Mouse (Mus musculus): ENCODE measurements around the gene Rassf1. TPM values are rescaled to one million over a fixed set of nuclear protein-coding genes. Genes with fewer than 3 reads are reported as not detected.

Gene Rassf1
- polyA plus RNA-seq, 1 experiment from 2014 or later: 35.5 TPM

DNA sequence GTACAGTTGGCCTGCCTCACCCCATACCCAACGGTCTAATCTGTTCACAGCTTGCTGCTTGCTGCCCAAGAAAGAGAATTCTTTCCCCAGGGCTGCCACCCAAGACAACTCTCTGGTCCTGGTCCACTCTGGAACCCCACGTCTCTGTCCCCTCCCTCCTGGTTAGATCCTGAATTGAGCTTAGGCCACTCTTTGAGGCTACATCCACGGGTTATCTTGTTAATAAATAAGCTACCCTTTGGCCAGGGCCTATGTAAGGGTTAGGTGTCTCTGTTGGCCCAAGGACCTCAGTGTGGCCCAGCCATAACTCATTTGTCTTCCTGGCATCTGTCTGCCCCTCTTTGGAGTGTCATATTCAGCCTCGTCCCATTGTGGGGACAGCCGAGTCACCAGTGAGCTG, 47.0 kb downstream of the Rassf1 start:
- no peak for ATAC-seq (ENCODE audit: low FRiP score, low TSS enrichment)

DNA sequence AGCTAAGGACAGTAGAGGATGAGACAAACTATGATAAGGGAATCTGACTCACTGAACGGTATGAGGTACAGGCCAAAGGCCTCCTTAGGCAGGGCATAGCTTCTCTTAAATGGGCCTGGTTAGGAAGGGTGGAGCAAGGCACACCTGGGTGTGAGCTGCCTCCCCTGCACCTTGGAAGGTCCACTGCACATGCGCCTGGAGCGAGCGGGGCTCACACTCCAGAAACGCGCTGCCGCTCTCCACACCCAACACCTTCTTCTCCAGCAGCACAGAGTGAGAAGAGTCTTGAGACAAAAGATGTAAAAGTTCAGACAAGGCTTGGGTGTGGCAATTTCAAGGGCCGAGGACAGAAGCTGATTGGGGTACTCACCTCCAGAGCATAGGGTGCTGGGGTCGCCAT, 48.1 kb downstream of the Rassf1 start:
- no peak for ATAC-seq (ENCODE audit: low FRiP score, low TSS enrichment)
- DNase-seq: no peak

More for the DNA sequence above, 47.0 kb downstream of the Rassf1 start:
- no peaks in the 10 kb centered on the region for H3K9me3 ChIP-seq (ENCODE audit: control insufficient read depth, low read length)
- H3K4me2 ChIP-seq (ENCODE audit: low read length): no peak overlapping the region
- H3K4me1 ChIP-seq (ENCODE audit: control insufficient read depth, insufficient read depth, low read length): 0 out of 2 replicates have a peak, but pooled peaks cover 5% of the 10 kb centered on the region
- H3K4me3 ChIP-seq (replicated peaks; ENCODE audit: low read depth, low read length): no peak overlapping the region
- DNase-seq: no peak
- no peak overlapping the region for H3K27ac ChIP-seq (replicated peaks; ENCODE audit: low read depth, low read length)
- H3K36me3 ChIP-seq (ENCODE audit: control insufficient read depth, insufficient read depth, low read length): peaks cover 10% of the 10 kb centered on the region; the same call in 1 of the 2 replicates
- no peak overlapping the region for H3K9ac ChIP-seq (replicated peaks; ENCODE audit: low read length)
- H3K27me3 ChIP-seq (ENCODE audit: control insufficient read depth, insufficient read depth, low read length): no peaks in the 10 kb centered on the region
- 86% methylated on average over 5 of the region's 5 CpGs for WGBS

DNA sequence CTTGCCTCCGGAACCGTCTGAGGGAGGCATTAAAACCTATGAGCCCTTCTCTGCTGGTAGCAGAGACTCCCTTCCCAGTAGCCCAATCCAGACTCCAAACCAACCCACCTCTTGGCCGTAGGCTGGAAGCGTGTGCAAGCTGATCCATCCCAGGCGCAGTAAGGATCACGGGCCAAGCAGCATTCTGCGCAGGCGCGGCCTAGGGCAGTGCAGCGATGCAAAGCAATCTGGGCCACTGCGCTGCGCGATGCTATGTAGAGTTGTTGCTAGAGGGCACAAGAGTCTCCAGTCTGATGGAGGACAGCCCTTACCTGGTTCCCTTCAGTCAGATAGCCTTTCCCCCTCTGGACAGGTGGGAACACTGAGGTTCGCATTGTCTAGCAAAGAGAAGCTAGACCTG, 48.5 kb downstream of the Rassf1 start:
- Histone ChIP-seq H3K4me2 (ENCODE audit: low read length) (no peak overlapping the region), H3K9me3 (ENCODE audit: control insufficient read depth, low read length) (no peaks in the 10 kb centered on the region), H3K27me3 (ENCODE audit: control insufficient read depth, insufficient read depth, low read length) (no peaks in the 10 kb centered on the region), H3K36me3 (ENCODE audit: control insufficient read depth, insufficient read depth, low read length) (no peaks in the 10 kb centered on the region), H3K4me3 (replicated peaks; ENCODE audit: low read depth, low read length) (no peak overlapping the region), H3K9ac (replicated peaks; ENCODE audit: low read length) (no peak overlapping the region), H3K4me1 (ENCODE audit: control insufficient read depth, insufficient read depth, low read length) (0 out of 2 replicates have a peak, but pooled peaks cover 9% of the 10 kb centered on the region), H3K27ac (replicated peaks; ENCODE audit: low read depth, low read length) (no peak overlapping the region)
- DNase-seq (peak; percentile 61), ATAC-seq (ENCODE audit: low FRiP score, low TSS enrichment) (no peak)
- 75% methylated on average over 14 of the region's 14 CpGs for WGBS

More for the DNA sequence above, 48.1 kb downstream of the Rassf1 start:
- Histone ChIP-seq H3K9me3 (ENCODE audit: control insufficient read depth, low read length) (no peaks in the 10 kb centered on the region), H3K27ac (replicated peaks; ENCODE audit: low read depth, low read length) (no peak overlapping the region), H3K27me3 (ENCODE audit: control insufficient read depth, insufficient read depth, low read length) (no peaks in the 10 kb centered on the region), H3K9ac (replicated peaks; ENCODE audit: low read length) (no peak overlapping the region), H3K4me1 (ENCODE audit: control insufficient read depth, insufficient read depth, low read length) (0 out of 2 replicates have a peak, but pooled peaks cover 5% of the 10 kb centered on the region), H3K4me2 (ENCODE audit: low read length) (no peak overlapping the region), H3K4me3 (replicated peaks; ENCODE audit: low read depth, low read length) (no peak overlapping the region), H3K36me3 (ENCODE audit: control insufficient read depth, insufficient read depth, low read length) (no peaks in the 10 kb centered on the region)
- WGBS: 90% methylated on average over 9 of the region's 9 CpGs

DNA sequence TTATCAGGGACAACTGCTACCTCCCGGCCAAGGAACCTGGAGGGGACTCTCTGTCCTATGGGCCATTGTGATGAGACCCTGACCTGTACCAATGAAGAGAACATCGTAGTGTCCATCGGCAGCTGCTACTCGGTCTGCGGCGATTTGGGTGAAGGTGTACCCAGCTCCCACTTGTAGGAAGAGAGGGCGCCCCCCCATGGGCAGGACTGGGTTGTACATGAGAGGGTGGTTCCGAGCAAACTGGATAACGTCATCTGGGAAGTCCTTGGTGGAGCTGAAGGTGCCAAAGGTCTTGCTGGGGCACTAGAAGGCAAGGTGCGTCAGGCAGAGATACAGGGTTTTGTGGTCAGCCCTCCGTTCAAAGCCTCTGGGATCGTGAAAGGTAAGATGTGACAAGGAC, 49.4 kb downstream of the Rassf1 start:
- DNase-seq (no peak), ATAC-seq (ENCODE audit: low FRiP score, low TSS enrichment) (no peak)
- Histone ChIP-seq H3K9me3 (ENCODE audit: control insufficient read depth, low read length) (no peaks in the 10 kb centered on the region), H3K4me3 (replicated peaks; ENCODE audit: low read depth, low read length) (no peak overlapping the region), H3K4me2 (ENCODE audit: low read length) (no peak overlapping the region), H3K27me3 (ENCODE audit: control insufficient read depth, insufficient read depth, low read length) (no peaks in the 10 kb centered on the region), H3K4me1 (ENCODE audit: control insufficient read depth, insufficient read depth, low read length) (0 out of 2 replicates have a peak, but pooled peaks cover 12% of the 10 kb centered on the region), H3K36me3 (ENCODE audit: control insufficient read depth, insufficient read depth, low read length) (no peaks in the 10 kb centered on the region), H3K9ac (replicated peaks; ENCODE audit: low read length) (no peak overlapping the region), H3K27ac (replicated peaks; ENCODE audit: low read depth, low read length) (no peak overlapping the region)
- 83% methylated on average over 12 of the region's 12 CpGs for WGBS

DNA sequence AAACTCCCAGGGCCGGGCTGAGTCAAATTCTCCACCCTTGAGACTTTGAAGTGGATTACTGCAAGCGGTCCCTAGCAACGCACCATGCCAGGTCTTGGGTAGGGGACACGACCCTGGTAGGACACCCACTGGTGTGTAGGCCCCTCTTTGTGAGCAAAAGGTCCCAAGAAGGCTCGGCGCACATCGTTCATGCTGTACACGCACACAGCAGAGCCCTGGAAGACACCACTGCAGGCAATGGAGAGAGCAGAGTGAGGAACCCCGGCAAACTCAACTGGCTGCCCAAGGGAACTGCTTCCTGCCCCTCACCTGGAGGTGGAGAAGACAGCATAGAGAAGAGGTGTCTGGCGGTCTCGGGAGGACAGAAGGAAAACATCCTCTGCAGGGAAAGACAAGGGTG, 49.9 kb downstream of the Rassf1 start:
- 90% methylated on average over 11 of the region's 11 CpGs for WGBS
- Histone ChIP-seq H3K27me3 (ENCODE audit: control insufficient read depth, insufficient read depth, low read length) (no peaks in the 10 kb centered on the region), H3K36me3 (ENCODE audit: control insufficient read depth, insufficient read depth, low read length) (no peaks in the 10 kb centered on the region), H3K4me3 (replicated peaks; ENCODE audit: low read depth, low read length) (no peak overlapping the region), H3K9me3 (ENCODE audit: control insufficient read depth, low read length) (no peaks in the 10 kb centered on the region), H3K4me1 (ENCODE audit: control insufficient read depth, insufficient read depth, low read length) (0 out of 2 replicates have a peak, but pooled peaks cover 12% of the 10 kb centered on the region), H3K9ac (replicated peaks; ENCODE audit: low read length) (no peak overlapping the region), H3K4me2 (ENCODE audit: low read length) (no peak overlapping the region), H3K27ac (replicated peaks; ENCODE audit: low read depth, low read length) (no peak overlapping the region)
- DNase-seq: no peak
- no peak for ATAC-seq (ENCODE audit: low FRiP score, low TSS enrichment)

DNA sequence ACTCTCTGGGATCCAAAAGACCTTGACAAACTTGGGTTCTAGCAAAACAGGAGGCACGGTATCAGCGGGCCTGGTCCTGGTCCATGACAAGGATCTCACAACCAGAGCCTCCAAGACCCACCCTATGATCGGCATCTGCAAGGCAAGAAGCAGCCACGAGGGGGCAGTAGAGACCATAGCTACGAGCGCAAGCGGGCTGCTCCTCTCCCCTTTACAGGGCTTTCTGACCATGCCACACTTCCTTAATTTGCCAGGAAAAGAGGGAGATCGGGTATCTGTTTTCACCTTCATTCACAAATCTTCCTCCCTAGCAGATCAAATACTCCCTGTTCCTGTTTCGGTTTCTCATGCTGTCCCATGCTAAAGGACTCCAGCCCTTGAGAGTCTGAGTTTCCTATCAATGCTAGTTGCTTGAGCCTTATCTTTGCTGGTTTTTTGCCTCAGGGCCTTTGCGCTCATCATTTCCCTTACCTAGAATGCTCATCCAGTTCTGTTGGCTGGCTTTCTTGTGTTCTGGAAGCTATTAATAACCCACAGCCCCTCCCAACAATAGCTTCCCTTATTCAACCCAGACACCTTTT, 50.8 kb downstream of the Rassf1 start:
- H3K9me3 ChIP-seq (ENCODE audit: control insufficient read depth, low read length): no peaks in the 10 kb centered on the region
- DNase-seq (peak; percentile 96), ATAC-seq (ENCODE audit: low FRiP score, low TSS enrichment) (peak; percentile 73; the same call in 1 of the 2 replicates)
- no peak overlapping the region for H3K9ac ChIP-seq (replicated peaks; ENCODE audit: low read length)
- no peaks in the 10 kb centered on the region for H3K36me3 ChIP-seq (ENCODE audit: control insufficient read depth, insufficient read depth, low read length)
- no peak overlapping the region for H3K4me2 ChIP-seq (ENCODE audit: low read length)
- no peak overlapping the region for H3K4me3 ChIP-seq (replicated peaks; ENCODE audit: low read depth, low read length)
- 15% methylated on average over 10 of the region's 10 CpGs for WGBS
- H3K4me1 ChIP-seq (ENCODE audit: control insufficient read depth, insufficient read depth, low read length): 0 out of 2 replicates have a peak, but pooled peaks cover 12% of the 10 kb centered on the region
- H3K27me3 ChIP-seq (ENCODE audit: control insufficient read depth, insufficient read depth, low read length): no peaks in the 10 kb centered on the region
- peak overlapping the region; percentile 9; the same call in 1 of the 2 replicates for H3K27ac ChIP-seq (replicated peaks; ENCODE audit: low read depth, low read length)

DNA sequence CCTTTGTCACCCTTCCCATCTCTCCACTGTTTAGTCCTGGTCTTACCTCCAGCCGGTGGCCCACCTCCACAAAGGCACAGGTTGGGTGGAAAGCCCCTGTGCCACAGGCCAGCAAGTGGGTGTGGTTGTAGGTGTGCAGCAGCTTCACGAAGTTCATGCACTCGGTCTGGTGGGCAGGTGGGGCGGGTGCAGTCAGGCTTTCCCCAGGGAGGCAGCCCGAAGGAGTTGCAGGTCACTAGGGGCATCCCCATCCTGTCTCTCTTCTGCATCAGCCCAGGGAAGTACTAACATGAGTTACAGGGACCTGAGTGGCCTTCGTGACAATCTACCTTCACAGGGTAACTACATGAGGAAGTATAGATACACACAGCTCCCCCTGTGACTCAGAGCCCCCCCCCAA, 51.9 kb downstream of the Rassf1 start:
- 0 out of 2 replicates have a peak, but pooled peaks cover 12% of the 10 kb centered on the region for H3K4me1 ChIP-seq (ENCODE audit: control insufficient read depth, insufficient read depth, low read length)
- no peak overlapping the region for H3K4me3 ChIP-seq (replicated peaks; ENCODE audit: low read depth, low read length)
- H3K9me3 ChIP-seq (ENCODE audit: control insufficient read depth, low read length): no peaks in the 10 kb centered on the region
- no peak overlapping the region for H3K9ac ChIP-seq (replicated peaks; ENCODE audit: low read length)
- H3K4me2 ChIP-seq (ENCODE audit: low read length): no peak overlapping the region
- 83% methylated on average over 6 of the region's 6 CpGs for WGBS
- no peaks in the 10 kb centered on the region for H3K27me3 ChIP-seq (ENCODE audit: control insufficient read depth, insufficient read depth, low read length)
- H3K36me3 ChIP-seq (ENCODE audit: control insufficient read depth, insufficient read depth, low read length): no peaks in the 10 kb centered on the region
- no peak for ATAC-seq (ENCODE audit: low FRiP score, low TSS enrichment)
- DNase-seq: no peak
- H3K27ac ChIP-seq (replicated peaks; ENCODE audit: low read depth, low read length): no peak overlapping the region

DNA sequence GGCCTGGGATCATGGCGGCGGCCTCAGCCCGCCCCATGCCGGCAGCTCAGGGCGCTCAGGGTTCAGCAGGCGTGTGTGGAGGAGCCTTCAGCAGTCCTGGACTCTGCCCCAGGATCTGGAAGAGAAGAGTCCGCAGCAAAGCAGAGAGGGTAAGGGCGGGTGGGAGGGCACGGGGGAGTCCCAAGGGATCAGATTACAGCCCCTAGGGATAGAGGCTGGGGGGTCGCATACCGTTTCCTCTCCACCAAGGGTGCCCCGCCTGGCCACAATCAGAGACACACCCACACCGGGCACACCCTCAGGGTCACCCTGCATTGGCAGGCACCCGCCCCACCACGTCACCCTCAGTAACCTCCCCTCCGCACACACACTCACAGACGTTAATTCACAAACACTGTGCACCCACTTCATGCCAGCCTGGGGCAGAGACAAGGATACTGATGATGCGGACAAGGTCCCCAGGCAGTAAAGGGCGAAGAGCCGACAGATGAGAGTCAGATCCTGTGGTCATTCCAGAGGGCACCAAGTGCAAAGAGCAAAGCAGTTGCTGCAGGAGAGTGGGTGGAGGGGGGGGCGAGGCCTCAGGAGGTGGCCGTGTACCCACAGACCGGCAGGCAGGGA, 53.8 kb downstream of the Rassf1 start:
- 39% methylated on average over 23 of the region's 23 CpGs for WGBS
- ATAC-seq (ENCODE audit: low FRiP score, low TSS enrichment): no peak

DNA sequence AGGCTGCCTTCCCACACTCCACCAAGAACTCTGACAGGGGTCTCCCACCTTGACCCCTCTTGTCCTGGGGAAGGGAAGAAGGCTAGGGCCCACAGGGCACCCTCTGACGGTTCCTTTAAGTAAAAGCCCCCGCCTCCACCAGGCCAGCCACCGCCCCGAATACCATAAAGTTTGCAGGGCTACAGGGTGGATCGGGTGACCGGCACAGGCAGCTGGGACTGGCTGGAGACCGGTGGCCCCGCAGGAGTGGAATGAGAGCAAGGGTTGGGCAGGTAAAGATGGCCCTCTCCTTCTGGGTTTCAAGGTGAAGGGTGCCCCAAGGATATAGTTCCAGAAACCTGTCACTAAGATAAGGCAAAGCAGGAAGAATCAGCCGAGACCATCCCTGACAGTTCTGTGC, 55.2 kb downstream of the Rassf1 start:
- no peak for DNase-seq
- no peak overlapping the region for H3K9ac ChIP-seq (replicated peaks; ENCODE audit: low read length)
- H3K36me3 ChIP-seq (ENCODE audit: control insufficient read depth, insufficient read depth, low read length): no peaks in the 10 kb centered on the region
- H3K27ac ChIP-seq (replicated peaks; ENCODE audit: low read depth, low read length): no peak overlapping the region
- WGBS: 20% methylated on average over 9 of the region's 9 CpGs
- H3K4me3 ChIP-seq (replicated peaks; ENCODE audit: low read depth, low read length): no peak overlapping the region
- no peak overlapping the region for H3K4me2 ChIP-seq (ENCODE audit: low read length)
- H3K4me1 ChIP-seq (ENCODE audit: control insufficient read depth, insufficient read depth, low read length): peaks cover 21% of the 10 kb centered on the region
- H3K27me3 ChIP-seq (ENCODE audit: control insufficient read depth, insufficient read depth, low read length): no peaks in the 10 kb centered on the region
- ATAC-seq (ENCODE audit: low FRiP score, low TSS enrichment): no peak
- H3K9me3 ChIP-seq (ENCODE audit: control insufficient read depth, low read length): no peaks in the 10 kb centered on the region

More for the DNA sequence above, 53.8 kb downstream of the Rassf1 start:
- H3K27me3 ChIP-seq (ENCODE audit: control insufficient read depth, insufficient read depth, low read length): no peaks in the 10 kb centered on the region
- H3K9ac ChIP-seq (replicated peaks; ENCODE audit: low read length): no peak overlapping the region
- 0 out of 2 replicates have a peak overlapping the region, but pooled peaks have one; percentile 5 for H3K4me2 ChIP-seq (ENCODE audit: low read length)
- DNase-seq: no peak
- H3K4me3 ChIP-seq (replicated peaks; ENCODE audit: low read depth, low read length): no peak overlapping the region
- H3K36me3 ChIP-seq (ENCODE audit: control insufficient read depth, insufficient read depth, low read length): no peaks in the 10 kb centered on the region
- H3K9me3 ChIP-seq (ENCODE audit: control insufficient read depth, low read length): no peaks in the 10 kb centered on the region
- 0 out of 2 replicates have a peak, but pooled peaks cover 17% of the 10 kb centered on the region for H3K4me1 ChIP-seq (ENCODE audit: control insufficient read depth, insufficient read depth, low read length)
- H3K27ac ChIP-seq (replicated peaks; ENCODE audit: low read depth, low read length): no peak overlapping the region
